7 mouse cellular contexts compared by ENCODE assay signal in genomic region chr5:74051394-74052170, GRCm38 (mm10). TPM values are rescaled to one million over a fixed set of nuclear protein-coding genes. Genes with fewer than 3 reads are reported as not detected.
A peak's percentile ranks its signal among the peaks of the same experiment; 100 is the strongest.
DNase-seq lines count a peak whose midpoint lies in the region; ATAC-seq lines count a peak whose summit lies in the region.

No protein-coding gene starts in this region.

- H3K4me1 ChIP-seq in midbrain, embryonic 16.5 days (ENCODE audit: control insufficient read depth, insufficient read depth, low read length) = peaks cover 7% of the 10 kb centered on the region; the same call in 1 of the 2 replicates
- H3K4me1 ChIP-seq in midbrain, embryonic 15.5 days = 0 out of 2 replicates have a peak, but pooled peaks cover 5% of the 10 kb centered on the region

- peak; percentile 71 for DNase-seq in cerebellum, adult 11-12 months
- peak; percentile 36 to 64 for DNase-seq in gastrocnemius, postnatal 4 days (ENCODE audit: low spot score in 2 of 2)
- peak; percentile 76 for DNase-seq in kidney, postnatal 14 days
- DNase-seq in spleen, adult 18-20 months = no peak

- 87% methylated on average over 23 of the region's 23 CpGs for WGBS in midbrain, embryonic 16.5 days
- WGBS in midbrain, embryonic 15.5 days = 87% methylated on average over 23 of the region's 23 CpGs

- H3K9ac ChIP-seq in midbrain, embryonic 16.5 days (ENCODE audit: low read depth, low read length) = no peak overlapping the region
- H3K9ac ChIP-seq in midbrain, embryonic 15.5 days = no peak overlapping the region

- no peak for ATAC-seq in midbrain, embryonic 16.5 days
- no peak for ATAC-seq in midbrain, embryonic 15.5 days (replicated peaks)
- ATAC-seq in inflammation-experienced regulatory T-cells, adult 6 months = no peak

- 0 out of 2 replicates have a peak overlapping the region, but pooled peaks have one; percentile 11 for H3K27ac ChIP-seq in midbrain, embryonic 16.5 days (ENCODE audit: low read length)
- no peak overlapping the region for H3K27ac ChIP-seq in midbrain, embryonic 15.5 days

- no peaks in the 10 kb centered on the region for H3K27me3 ChIP-seq in midbrain, embryonic 16.5 days (ENCODE audit: control insufficient read depth, insufficient read depth, low read depth, low read length)
- H3K27me3 ChIP-seq in midbrain, embryonic 15.5 days (replicated peaks) = no peaks in the 10 kb centered on the region

- no peak overlapping the region for H3K4me2 ChIP-seq in midbrain, embryonic 16.5 days (ENCODE audit: low read length)
- H3K4me2 ChIP-seq in midbrain, embryonic 15.5 days = no peak overlapping the region

- no peaks in the 10 kb centered on the region for H3K36me3 ChIP-seq in midbrain, embryonic 16.5 days (ENCODE audit: control insufficient read depth, insufficient read depth, low read length)
- no peaks in the 10 kb centered on the region for H3K36me3 ChIP-seq in midbrain, embryonic 15.5 days (replicated peaks)

- H3K9me3 ChIP-seq in midbrain, embryonic 16.5 days (replicated peaks; ENCODE audit: control insufficient read depth, low read length, poor library complexity, severe bottlenecking) = no peaks in the 10 kb centered on the region
- no peaks in the 10 kb centered on the region for H3K9me3 ChIP-seq in midbrain, embryonic 15.5 days

- no peak overlapping the region for H3K4me3 ChIP-seq in midbrain, embryonic 16.5 days (ENCODE audit: low read depth, low read length)
- H3K4me3 ChIP-seq in midbrain, embryonic 15.5 days = no peak overlapping the region

RNA-seq across cellular contexts. Expression of gene Usp46, which starts 16.6 kb away (rescaled TPM):
- polyA plus RNA-seq in midbrain, embryonic 16.5 days (2015; fragmentation: Nextera tagmentation; extraction: Ambion mirVana) = 38.5 and 40.0 TPM in 2 replicates
- polyA plus RNA-seq in midbrain, embryonic 15.5 days (2015; fragmentation: Nextera tagmentation; extraction: Ambion mirVana) = 30.0 and 32.7 TPM in 2 replicates
- 10 to 100 TPM; 39.0 to 41.3 TPM for total RNA-seq in gastrocnemius, postnatal 4 days (2021)
- 10 to 100 TPM in 1 of 3 experiments, 1 to 10 TPM in 2; 8.5 to 12.6 (median 9.9) TPM for polyA plus RNA-seq in inflammation-experienced regulatory T-cells, adult 6 months (2017; shearing (Covaris generic))

Comparison
In these comparisons a context has a peak if more than half of its experiments do, and no peak if none do; other contexts are left out.
1. DNase-seq: peak in cerebellum, adult 11-12 months (single experiment), gastrocnemius, postnatal 4 days (2 of 2) and kidney, postnatal 14 days (single experiment); none in spleen, adult 18-20 months (0 of 2).